Mouse (Mus musculus) stomach, embryonic 16.5 days (tissue): ENCODE data around the gene Slc38a10. TPM values are rescaled to one million over a fixed set of nuclear protein-coding genes. Genes with fewer than 3 reads are reported as not detected.

Experiments used
- ATAC-seq: fragments of 200-750 bp; cut with Nextera tagmentation; 2 replicates; pipeline ENCODE4 v1.8.0; 2017; ENCODE audit warnings: moderate number of reproducible peaks, moderate TSS enrichment; ENCODE audit not compliant: insufficient read depth, low FRiP score
- H3K27ac ChIP-seq: fragments of 300-500 bp; sonication (generic); 2 replicates; pipeline ENCODE4 v1.5.1; 2014; ENCODE audit warnings: low read length
- H3K27me3 ChIP-seq: fragments of 300-500 bp; sonication (generic); 2 replicates; pipeline ENCODE4 v1.6.1; 2014; ENCODE audit warnings: low read length, control low read depth, mixed read lengths; ENCODE audit not compliant: control insufficient read depth, insufficient read depth
- H3K36me3 ChIP-seq: fragments of 300-500 bp; sonication (generic); 2 replicates; pipeline ENCODE4 v1.6.1; 2014; ENCODE audit warnings: low read length; ENCODE audit not compliant: control insufficient read depth, insufficient read depth
- H3K4me1 ChIP-seq: fragments of 300-500 bp; sonication (generic); 2 replicates; pipeline ENCODE4 v1.6.1; 2014; ENCODE audit warnings: low read length, control low read depth, mixed read lengths; ENCODE audit not compliant: control insufficient read depth, insufficient read depth
- H3K4me2 ChIP-seq: fragments of 300-500 bp; sonication (generic); 2 replicates; pipeline ENCODE4 v1.6.1; 2014; ENCODE audit warnings: low read depth, low read length, mixed read lengths
- H3K4me3 ChIP-seq: fragments of 300-500 bp; sonication (generic); replicated peaks from 2 replicates; pipeline ENCODE4 v1.5.1; 2014; ENCODE audit warnings: mild to moderate bottlenecking, low read length
- H3K9ac ChIP-seq: fragments of 300-500 bp; sonication (generic); 2 replicates; pipeline ENCODE4 v1.6.1; 2014; ENCODE audit warnings: low read length
- H3K9me3 ChIP-seq: fragments of 300-500 bp; sonication (generic); replicated peaks from 2 replicates; pipeline ENCODE4 v1.6.1; 2016; ENCODE audit warnings: low read length, control low read depth; ENCODE audit not compliant: control insufficient read depth
- WGBS: fragments of 180-500 bp; shearing (Covaris S2); extraction: QIAGEN DNeasy Blood & Tissue Kit; methylation state at CpG from one replicate; pipeline ENCODE4 v1.1.7; 2014; 5-methylcytosine and 5-hydroxymethylcytosine counted together
- polyA plus RNA-seq: library from polyadenylated mRNA; unstranded; fragments of >200 nt; fragmentation: Nextera tagmentation; extraction: Ambion mirVana; gene quantifications from 2 replicates; pipeline ENCODE4 v1.2.1, GENCODE M21; 2015

The Slc38a10 gene
- polyA plus RNA-seq, 1 experiment from 2014 or later: 95.9 TPM

GRCm38 (mm10) chr11:120187236-120188101 lies 36.3 kb upstream of the Slc38a10 start:
- Histone ChIP-seq H3K27ac (peak overlapping the region; percentile 69), H3K9ac (peak overlapping the region; percentile 99), H3K4me1 (peaks cover 51% of the 10 kb centered on the region), H3K9me3 (no peaks in the 10 kb centered on the region), H3K27me3 (no peaks in the 10 kb centered on the region), H3K4me3 (peak overlapping the region; percentile 88), H3K4me2 (peak overlapping the region; percentile 95), H3K36me3 (no peaks in the 10 kb centered on the region)
- ATAC-seq: no peak
- WGBS: 1% methylated on average over 43 of the region's 43 CpGs

DNA sequence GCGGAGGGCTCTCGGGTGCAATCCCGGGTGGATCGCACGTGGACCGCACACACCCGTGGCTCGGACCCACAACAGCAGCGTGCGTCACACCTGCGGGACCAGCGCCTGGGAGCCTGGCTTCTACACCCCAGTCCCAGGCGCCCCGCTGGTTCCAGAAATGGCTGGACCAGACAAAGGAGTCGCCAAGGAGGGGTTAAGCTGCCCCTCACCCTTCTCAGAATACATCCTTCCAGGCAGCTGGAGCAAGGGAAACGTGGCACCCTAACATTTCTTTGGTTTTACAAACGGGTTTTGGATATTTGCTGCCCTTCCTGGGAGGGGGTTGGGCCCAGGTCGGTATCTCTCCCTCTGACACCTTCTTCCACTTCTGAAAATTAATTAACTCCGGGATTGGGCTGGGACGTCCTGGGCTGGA lies 35.7 kb upstream of the Slc38a10 start:
- Histone ChIP-seq H3K36me3 (no peaks in the 10 kb centered on the region), H3K4me2 (peak overlapping the region; percentile 95), H3K27me3 (no peaks in the 10 kb centered on the region), H3K27ac (peak overlapping the region; percentile 69), H3K9ac (peak overlapping the region; percentile 99), H3K4me3 (peak overlapping the region; percentile 88), H3K4me1 (peaks cover 51% of the 10 kb centered on the region), H3K9me3 (no peaks in the 10 kb centered on the region)
- WGBS: 4% methylated on average over 20 of the region's 20 CpGs
- no peak for ATAC-seq

- no peak for ATAC-seq
- Histone ChIP-seq H3K4me1 (peaks cover 46% of the 10 kb centered on the region), H3K9ac (peak overlapping the region; percentile 99), H3K4me2 (peak overlapping the region; percentile 95), H3K9me3 (no peaks in the 10 kb centered on the region), H3K4me3 (peak overlapping the region; percentile 88), H3K27me3 (no peaks in the 10 kb centered on the region), H3K36me3 (no peaks in the 10 kb centered on the region), H3K27ac (peak overlapping the region; percentile 92)
- WGBS: 11% methylated on average over 18 of the region's 18 CpGs
These were observed 35.1 kb upstream of the Slc38a10 start for GRCm38 (mm10) chr11:120186145-120186740.

- Histone ChIP-seq H3K9me3 (no peaks in the 10 kb centered on the region), H3K4me3 (peak overlapping the region; percentile 88), H3K9ac (peak overlapping the region; percentile 99), H3K27me3 (no peaks in the 10 kb centered on the region), H3K36me3 (no peaks in the 10 kb centered on the region), H3K4me2 (peak overlapping the region; percentile 95), H3K27ac (peak overlapping the region; percentile 92), H3K4me1 (peaks cover 41% of the 10 kb centered on the region)
- 4% methylated on average over 54 of the region's 54 CpGs for WGBS
- no peak for ATAC-seq
These were observed 34.4 kb upstream of the Slc38a10 start for GRCm38 (mm10) chr11:120185316-120186141.

DNA sequence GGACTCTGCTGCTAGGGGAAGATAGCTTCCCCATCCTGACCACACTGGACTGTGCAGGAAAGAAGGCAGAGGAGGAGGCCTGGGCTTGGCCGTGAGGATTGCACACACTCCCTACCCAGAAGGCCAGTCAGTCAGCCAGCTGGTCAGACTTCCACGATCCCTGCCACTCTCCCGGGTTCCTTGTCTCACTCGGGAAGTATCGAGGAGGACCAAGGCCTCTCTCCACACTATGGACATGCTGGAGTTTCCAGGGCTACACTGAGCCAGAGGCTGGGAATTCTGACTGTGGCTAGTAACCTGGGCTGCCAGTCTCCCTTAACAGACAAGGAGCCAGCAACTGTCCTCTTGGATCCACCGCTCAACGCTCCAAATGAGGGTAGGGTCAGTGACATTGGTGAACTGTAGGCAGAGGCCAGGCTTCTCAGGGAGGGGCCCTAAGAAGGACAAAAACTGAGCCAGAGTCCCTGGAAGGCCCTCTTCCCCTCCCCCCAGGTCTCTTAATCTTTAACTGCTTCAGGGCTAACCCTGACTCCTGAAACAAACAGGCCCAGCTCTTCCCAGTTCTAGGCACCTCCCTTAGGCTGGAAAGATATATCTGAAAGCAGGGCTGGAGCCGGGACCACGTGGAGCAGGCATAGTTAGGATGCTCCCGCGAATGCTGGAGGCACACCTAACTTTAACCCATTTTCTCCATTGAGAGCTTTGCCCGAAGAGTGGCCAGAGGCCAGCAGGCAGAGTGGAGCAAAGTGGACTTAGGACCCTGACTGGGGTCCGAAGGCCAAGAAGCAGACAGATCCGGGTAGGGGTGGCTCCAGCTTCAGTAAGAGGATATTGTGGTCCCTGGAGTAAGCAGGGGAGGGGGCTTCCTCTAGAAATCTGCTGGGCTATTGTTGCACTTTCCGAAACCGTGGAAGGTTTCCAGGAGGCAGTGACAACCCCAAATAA lies 33.5 kb upstream of the Slc38a10 start:
- no peaks in the 10 kb centered on the region for H3K27me3 ChIP-seq
- H3K4me2 ChIP-seq: peak overlapping the region; percentile 95
- no peaks in the 10 kb centered on the region for H3K9me3 ChIP-seq
- ATAC-seq: peak; percentile 39
- H3K4me1 ChIP-seq: peaks cover 37% of the 10 kb centered on the region
- peak overlapping the region; percentile 88 for H3K4me3 ChIP-seq
- 14% methylated on average over 16 of the region's 16 CpGs for WGBS
- H3K36me3 ChIP-seq: no peaks in the 10 kb centered on the region
- H3K27ac ChIP-seq: peak overlapping the region; percentile 92
- peak overlapping the region; percentile 99 for H3K9ac ChIP-seq

DNA sequence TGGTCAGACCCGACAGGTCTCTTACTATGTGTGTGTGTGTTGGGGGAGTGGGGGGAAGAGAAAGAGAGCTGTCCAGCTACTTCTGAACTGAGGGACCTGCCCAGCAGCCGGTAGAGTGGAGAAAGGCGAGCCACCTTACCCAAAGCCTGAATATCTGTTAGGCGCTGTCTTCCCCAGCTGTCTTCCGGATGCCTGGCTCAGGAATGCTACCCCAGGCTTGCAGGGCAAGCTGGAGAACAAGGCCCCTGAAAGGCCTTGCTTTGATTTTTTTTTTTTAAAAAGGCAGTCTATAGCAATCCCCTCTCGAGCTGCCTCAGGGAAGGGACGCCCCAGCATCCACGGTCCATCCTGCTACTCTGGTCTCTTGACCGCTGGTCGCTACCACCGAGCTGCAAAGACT lies 32.6 kb upstream of the Slc38a10 start:
- Histone ChIP-seq H3K27me3 (no peaks in the 10 kb centered on the region), H3K27ac (peak overlapping the region; percentile 92), H3K4me2 (peak overlapping the region; percentile 95; the same call in 1 of the 2 replicates), H3K9me3 (no peaks in the 10 kb centered on the region), H3K4me3 (no peak overlapping the region), H3K9ac (peak overlapping the region; percentile 99), H3K4me1 (peaks cover 37% of the 10 kb centered on the region), H3K36me3 (no peaks in the 10 kb centered on the region)
- no peak for ATAC-seq
- WGBS: 37% methylated on average over 11 of the region's 11 CpGs

DNA sequence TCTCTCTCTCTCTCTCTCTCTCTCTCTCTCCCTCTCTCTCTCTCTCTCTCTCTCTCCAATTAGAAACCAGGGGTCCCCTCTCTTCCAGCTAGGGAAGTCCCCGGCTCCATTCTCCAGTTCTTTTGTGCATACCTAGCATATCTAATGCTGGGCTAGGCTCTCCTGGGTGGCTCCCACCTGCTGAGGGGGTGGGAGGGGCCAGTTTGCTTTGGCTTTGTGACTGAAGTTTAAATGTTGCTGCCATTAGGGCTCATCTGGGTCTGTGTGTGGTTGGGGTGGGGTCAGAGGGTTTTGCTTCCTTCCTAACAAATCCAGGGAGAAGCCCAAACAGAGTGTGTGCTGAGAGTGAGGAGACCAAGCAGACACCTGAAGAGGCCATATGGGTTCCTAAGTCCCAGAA lies 32.0 kb upstream of the Slc38a10 start:
- Histone ChIP-seq H3K4me3 (no peak overlapping the region), H3K36me3 (no peaks in the 10 kb centered on the region), H3K9me3 (no peaks in the 10 kb centered on the region), H3K4me2 (no peak overlapping the region), H3K27ac (peak overlapping the region; percentile 92), H3K27me3 (no peaks in the 10 kb centered on the region), H3K9ac (peak overlapping the region; percentile 99), H3K4me1 (peaks cover 37% of the 10 kb centered on the region)
- ATAC-seq: no peak; the same call in 1 of the 2 replicates
- 14% methylated on average over 1 of the region's 1 CpGs for WGBS

DNA sequence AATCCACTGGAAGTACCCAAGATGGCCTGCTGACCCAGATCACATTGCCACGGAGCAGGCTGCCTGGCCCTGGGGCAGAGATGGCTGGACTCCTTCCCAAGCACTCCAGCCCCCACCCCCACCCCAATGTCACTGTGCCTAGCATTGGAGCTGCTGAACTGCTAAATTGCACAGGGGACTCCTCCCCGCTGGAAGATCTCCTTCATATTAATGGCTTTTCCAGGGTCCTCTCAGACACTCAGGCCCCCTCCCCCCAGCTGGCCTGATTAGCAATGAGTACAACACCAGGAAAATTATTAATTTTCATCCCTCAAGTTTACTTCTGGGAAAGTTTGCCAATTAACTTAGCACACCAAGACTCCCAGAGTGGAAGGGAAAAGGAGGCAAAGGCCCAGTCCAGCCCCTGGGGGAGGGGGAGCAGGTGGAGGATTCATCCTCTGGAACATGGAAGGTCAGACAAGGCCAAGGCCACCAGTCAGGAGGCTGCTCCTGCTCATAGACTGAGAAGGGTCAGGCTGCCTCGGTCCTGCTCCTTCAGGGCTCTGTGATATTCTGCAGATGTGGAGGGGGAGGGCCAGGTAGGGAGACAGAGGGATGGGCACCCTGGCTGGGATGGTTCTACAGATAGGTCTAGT lies 31.4 kb upstream of the Slc38a10 start:
- H3K4me1 ChIP-seq: peaks cover 37% of the 10 kb centered on the region
- WGBS: 29% methylated on average over 3 of the region's 3 CpGs

More for the DNA sequence above, 31.4 kb upstream of the Slc38a10 start:
- Histone ChIP-seq H3K4me2 (no peak overlapping the region), H3K9ac (no peak overlapping the region), H3K27ac (no peak overlapping the region), H3K36me3 (no peaks in the 10 kb centered on the region), H3K27me3 (no peaks in the 10 kb centered on the region), H3K4me3 (no peak overlapping the region), H3K9me3 (no peaks in the 10 kb centered on the region)
- no peak for ATAC-seq
